Mouse (Mus musculus) small intestine, adult 2 months (tissue): ENCODE measurements around the gene Psg17. TPM values are rescaled to one million over a fixed set of nuclear protein-coding genes. Genes with fewer than 3 reads are reported as not detected.
"Not testable (repeated sequence)": the region's sequence is repeated elsewhere in the genome, so short reads cannot be mapped to it uniquely, and the experiment has no call there.

Experiments used
- H3K27ac ChIP-seq: fragments of 200-500 bp; 2 replicates; pipeline ENCODE4 v1.5.1; 2012; ENCODE audit warnings: low read depth, low read length, control low read depth, inconsistent platforms; ENCODE audit not compliant: insufficient read depth
- H3K27me3 ChIP-seq: fragments of 200-500 bp; 2 replicates; pipeline ENCODE4 v1.6.1; 2012; ENCODE audit warnings: mild to moderate bottlenecking, moderate library complexity, low read length, inconsistent platforms; ENCODE audit not compliant: control insufficient read depth, insufficient read depth
- H3K36me3 ChIP-seq: fragments of 200-500 bp; 2 replicates; pipeline ENCODE4 v1.6.1; 2012; ENCODE audit warnings: mild to moderate bottlenecking, low read length, control low read depth, inconsistent platforms; ENCODE audit not compliant: control insufficient read depth, insufficient read depth
- H3K4me1 ChIP-seq: fragments of 200-500 bp; 2 replicates; pipeline ENCODE4 v1.6.1; 2012; ENCODE audit warnings: low read length, inconsistent platforms, mixed read lengths; ENCODE audit not compliant: control insufficient read depth, insufficient read depth, insufficient read length
- H3K4me3 ChIP-seq: fragments of 200-500 bp; 2 replicates; pipeline ENCODE4 v1.5.1; 2012; ENCODE audit warnings: low read depth, mild to moderate bottlenecking, control low read depth, inconsistent platforms, low read length, moderate library complexity
- CTCF ChIP-seq: fragments of 200-500 bp; IDR thresholded peaks from 2 replicates; pipeline ENCODE4 v1.5.1; 2012; ENCODE audit warnings: low read depth, mild to moderate bottlenecking, control low read depth, inconsistent platforms, low read length, moderate library complexity, mixed read lengths; ENCODE audit not compliant: insufficient replicate concordance, insufficient read length; ENCODE audit errors: extremely low read depth
- POLR2A ChIP-seq: fragments of 200-500 bp; IDR thresholded peaks from 2 replicates; pipeline ENCODE4 v1.6.1; 2012; ENCODE audit warnings: low read depth, mild to moderate bottlenecking, control low read depth, inconsistent platforms, low read length, moderate library complexity
- WGBS: fragments of 180-500 bp; shearing (Covaris S2); methylation state at CpG from one replicate; pipeline ENCODE4 v1.1.7; 2018; 5-methylcytosine and 5-hydroxymethylcytosine counted together
- polyA plus RNA-seq: library from polyadenylated mRNA; depleted of rRNA; stranded (reverse); fragments of >200 nt; gene quantifications from 2 replicates; pipeline ENCODE4 v1.2.3, GENCODE M21; 2012; rRNA removed

The Psg17 gene
- polyA plus RNA-seq = not detected in 2 replicates

- Histone ChIP-seq H3K4me1 (no peaks in the 10 kb centered on the region), H3K36me3 (no peaks in the 10 kb centered on the region), H3K27ac (no peak within 1 kb of the TSS), H3K4me3 (no peak within 1 kb of the TSS), H3K27me3 (no peaks in the 10 kb centered on the region)
- WGBS = 68% methylated on average over 3 of the region's 3 CpGs
- TF ChIP-seq POLR2A (no peak), CTCF (no peak)
These were observed at the start of gene Psg17 for GRCm38 (mm10) chr7:18821507-18821906. TSS of gene Psg17 (minus strand) at chr7:18821607.

GRCm38 (mm10) chr7:18871031-18871430 lies 49.6 kb upstream of the Psg17 start, which contains the start of gene Pglyrp1:
TSS of gene Pglyrp1 (plus strand) at chr7:18871331.
- not testable (repeated sequence) for H3K4me3 ChIP-seq, H3K36me3 ChIP-seq, H3K27me3 ChIP-seq, H3K4me1 ChIP-seq, H3K27ac ChIP-seq
- WGBS = 82% methylated on average over 1 of the region's 8 CpGs

GRCm38 (mm10) chr7:18868491-18868890 lies 47.1 kb upstream of the Psg17 start:
- Histone ChIP-seq H3K4me1 (peaks cover 2% of the 10 kb centered on the region; the same call in 1 of the 2 replicates), H3K27ac (no peak overlapping the region), H3K4me3 (no peak overlapping the region), H3K27me3 (peaks cover 3% of the 10 kb centered on the region; the same call in 1 of the 2 replicates), H3K36me3 (no peaks in the 10 kb centered on the region)
- 95% methylated on average over 2 of the region's 2 CpGs for WGBS
- TF ChIP-seq CTCF (no peak), POLR2A (no peak)

- Histone ChIP-seq H3K36me3 (no peaks in the 10 kb centered on the region), H3K27ac (no peak overlapping the region), H3K27me3 (no peaks in the 10 kb centered on the region), H3K4me3 (no peak overlapping the region), H3K4me1 (0 out of 2 replicates have a peak, but pooled peaks cover 2% of the 10 kb centered on the region)
- WGBS = 80% methylated on average over 6 of the region's 6 CpGs
- TF ChIP-seq CTCF = no peak
- TF ChIP-seq POLR2A = no peak
These were observed 41.4 kb upstream of the Psg17 start for GRCm38 (mm10) chr7:18862801-18863200.

GRCm38 (mm10) chr7:18858310-18858916 lies 37.0 kb upstream of the Psg17 start:
- Histone ChIP-seq H3K4me1 (0 out of 2 replicates have a peak, but pooled peaks cover 2% of the 10 kb centered on the region), H3K27me3 (no peaks in the 10 kb centered on the region), H3K27ac (no peak overlapping the region), H3K36me3 (no peaks in the 10 kb centered on the region), H3K4me3 (no peak overlapping the region)
- 79% methylated on average over 5 of the region's 5 CpGs for WGBS
- TF ChIP-seq CTCF (no peak), POLR2A (no peak)

- TF ChIP-seq CTCF = no peak
- no peak for TF ChIP-seq POLR2A
- 23% methylated on average over 1 of the region's 1 CpGs for WGBS
- Histone ChIP-seq H3K4me3 (no peak overlapping the region), H3K27me3 (no peaks in the 10 kb centered on the region), H3K4me1 (peaks cover 2% of the 10 kb centered on the region; the same call in 1 of the 2 replicates), H3K27ac (no peak overlapping the region), H3K36me3 (no peaks in the 10 kb centered on the region)
These were observed 27.0 kb upstream of the Psg17 start for GRCm38 (mm10) chr7:18848395-18848794.

GRCm38 (mm10) chr7:18844811-18845210 lies 23.4 kb upstream of the Psg17 start:
- H3K4me3 ChIP-seq = no peak overlapping the region
- H3K36me3 ChIP-seq = no peaks in the 10 kb centered on the region
- TF ChIP-seq CTCF (no peak), POLR2A (no peak)
- no peaks in the 10 kb centered on the region for H3K27me3 ChIP-seq
- H3K4me1 ChIP-seq = peaks cover 10% of the 10 kb centered on the region; the same call in 1 of the 2 replicates
- H3K27ac ChIP-seq = no peak overlapping the region
- 12% methylated on average over 5 of the region's 5 CpGs for WGBS
